Mouse (Mus musculus) kidney, embryonic 15.5 days (tissue): ENCODE measurements at regions not wholly inside any gene's neighbourhood (a gene's known extent, or its start where the extent isn't known, plus 50 kb on each side); places are given as distances from the start of the nearest gene placed in this dataset.
A peak's percentile ranks its signal among the peaks of the same experiment; 100 is the strongest.

Experiments
- ATAC-seq: fragments of 200-750 bp; cut with Nextera tagmentation; replicated peaks from 2 replicates; pipeline ENCODE4 v1.8.0; 2017; ENCODE audit warnings: moderate TSS enrichment; ENCODE audit not compliant: low FRiP score
- H3K27ac ChIP-seq: fragments of 300-500 bp; sonication (generic); 2 replicates; pipeline ENCODE4 v1.5.1; 2015; ENCODE audit warnings: mild to moderate bottlenecking, inconsistent platforms
- H3K27me3 ChIP-seq: fragments of 300-500 bp; sonication (generic); 2 replicates; pipeline ENCODE4 v1.6.1; 2015; ENCODE audit warnings: inconsistent platforms
- H3K36me3 ChIP-seq: fragments of 300-500 bp; sonication (generic); 2 replicates; pipeline ENCODE4 v1.6.1; 2015; ENCODE audit warnings: inconsistent platforms
- H3K4me1 ChIP-seq: fragments of 300-500 bp; sonication (generic); 2 replicates; pipeline ENCODE4 v1.6.1; 2015; ENCODE audit warnings: inconsistent platforms
- H3K4me2 ChIP-seq: fragments of 300-500 bp; sonication (generic); 2 replicates; pipeline ENCODE4 v1.6.1; 2015; ENCODE audit warnings: moderate library complexity, mild to moderate bottlenecking, inconsistent platforms
- H3K4me3 ChIP-seq: fragments of 300-500 bp; sonication (generic); replicated peaks from 2 replicates; pipeline ENCODE4 v1.5.1; 2015; ENCODE audit warnings: mild to moderate bottlenecking, inconsistent platforms
- H3K9ac ChIP-seq: fragments of 300-500 bp; sonication (generic); 2 replicates; pipeline ENCODE4 v1.6.1; 2015; ENCODE audit warnings: mild to moderate bottlenecking, inconsistent platforms
- H3K9me3 ChIP-seq: fragments of 300-500 bp; sonication (generic); replicated peaks from 2 replicates; pipeline ENCODE4 v1.6.1; 2016; ENCODE audit warnings: inconsistent platforms
- WGBS: fragments of 180-500 bp; shearing (Covaris S2); methylation state at CpG from one replicate; pipeline ENCODE4 v1.1.7; 2015; ENCODE audit warnings: mixed read lengths; 5-methylcytosine and 5-hydroxymethylcytosine counted together

DNA sequence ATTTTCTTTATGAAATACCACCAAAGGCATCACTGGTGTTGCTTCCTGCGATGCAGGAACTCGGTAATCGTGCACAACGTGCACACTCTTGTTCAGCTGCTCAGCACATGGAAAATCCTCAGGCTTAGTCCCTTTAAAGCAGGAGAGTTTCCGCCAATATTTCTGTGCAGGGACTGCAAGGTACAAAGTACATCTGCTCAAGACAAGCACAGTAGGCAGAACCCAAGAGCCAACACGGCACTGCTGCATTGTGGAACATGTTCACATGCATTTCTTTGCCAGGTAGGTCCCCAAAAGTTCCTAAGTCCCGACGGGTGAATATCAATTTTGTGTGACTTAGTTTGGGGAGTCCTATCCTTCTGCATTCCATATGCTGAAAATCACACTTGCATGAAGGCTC is 808.0 kb upstream of the Pou3f3 start:
- no peaks in the 10 kb centered on the region for H3K36me3 ChIP-seq
- ATAC-seq, result no peak
- H3K4me1 ChIP-seq, result peaks cover 15% of the 10 kb centered on the region
- H3K27ac ChIP-seq, result no peak overlapping the region
- no peaks in the 10 kb centered on the region for H3K9me3 ChIP-seq
- no peaks in the 10 kb centered on the region for H3K27me3 ChIP-seq
- H3K9ac ChIP-seq, result no peak overlapping the region
- 93% methylated on average over 8 of the region's 8 CpGs for WGBS
- H3K4me3 ChIP-seq, result no peak overlapping the region
- no peak overlapping the region for H3K4me2 ChIP-seq

DNA sequence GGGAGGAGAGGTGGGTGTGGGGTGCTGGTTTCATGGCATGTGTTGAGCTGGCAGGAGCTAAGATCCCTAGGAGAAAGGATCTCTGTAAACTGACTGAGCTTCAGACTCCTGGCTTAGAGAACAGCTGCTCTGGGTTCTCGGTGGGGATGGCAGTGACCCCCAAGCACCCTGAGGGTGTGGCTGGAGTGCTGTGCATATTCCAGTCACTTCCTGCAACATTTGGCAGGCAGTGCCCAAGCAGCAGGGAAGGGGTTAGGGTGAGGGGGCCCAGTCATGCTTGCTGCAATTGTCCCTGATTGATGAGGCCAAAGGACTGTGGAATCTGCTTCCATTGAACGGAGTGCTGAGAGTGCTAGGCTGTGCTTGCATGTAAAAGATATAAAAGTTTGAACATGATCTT is 807.4 kb upstream of the Pou3f3 start:
- Histone ChIP-seq H3K9ac (no peak overlapping the region), H3K4me3 (no peak overlapping the region), H3K27ac (no peak overlapping the region), H3K36me3 (no peaks in the 10 kb centered on the region), H3K4me2 (no peak overlapping the region), H3K9me3 (no peaks in the 10 kb centered on the region), H3K4me1 (peaks cover 16% of the 10 kb centered on the region), H3K27me3 (no peaks in the 10 kb centered on the region)
- ATAC-seq, result no peak
- WGBS, result 16% methylated on average over 2 of the region's 2 CpGs

DNA sequence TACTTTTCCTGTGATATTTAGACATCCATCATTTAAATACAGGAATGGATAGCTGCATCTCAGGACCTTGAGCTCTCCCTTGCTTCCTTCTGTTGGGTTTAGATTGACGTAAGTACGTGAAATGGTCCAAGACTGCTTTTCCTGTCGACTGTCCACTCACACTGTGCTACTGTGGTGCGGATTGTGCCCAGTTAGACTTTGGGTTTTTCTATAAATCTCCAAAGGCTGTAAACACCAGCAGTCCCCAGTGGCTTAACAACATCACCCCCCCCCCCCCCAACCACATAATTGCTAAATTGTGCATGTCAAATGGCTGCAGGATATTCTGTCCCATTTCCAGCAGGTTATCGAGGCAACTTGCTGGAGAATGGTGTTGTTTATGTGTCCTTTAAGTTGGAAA is 806.6 kb upstream of the Pou3f3 start:
- H3K4me3 ChIP-seq, result no peak overlapping the region
- no peak overlapping the region for H3K27ac ChIP-seq
- no peaks in the 10 kb centered on the region for H3K9me3 ChIP-seq
- ATAC-seq, result no peak
- H3K27me3 ChIP-seq, result no peaks in the 10 kb centered on the region
- peaks cover 16% of the 10 kb centered on the region for H3K4me1 ChIP-seq
- no peak overlapping the region for H3K4me2 ChIP-seq
- no peaks in the 10 kb centered on the region for H3K36me3 ChIP-seq
- 47% methylated on average over 5 of the region's 5 CpGs for WGBS
- no peak overlapping the region for H3K9ac ChIP-seq

DNA sequence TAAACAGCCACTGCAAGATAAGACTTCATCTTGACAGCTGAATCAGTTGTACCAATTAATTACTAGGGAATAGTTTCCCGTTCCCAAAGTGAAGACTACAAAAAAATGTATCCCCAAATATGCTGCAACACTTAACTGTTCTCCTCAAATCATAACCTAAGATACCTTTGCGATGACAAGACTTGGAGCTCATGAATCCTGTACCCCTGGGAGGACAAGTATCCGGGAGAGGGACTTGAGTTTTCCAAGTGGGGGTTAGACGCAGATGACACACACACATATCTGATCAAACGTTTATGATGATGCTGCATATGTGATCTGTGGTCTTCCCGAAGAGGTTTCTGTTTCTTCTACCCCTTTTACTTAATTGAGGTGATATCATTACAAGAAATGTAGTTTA is 805.6 kb upstream of the Pou3f3 start:
- Histone ChIP-seq H3K27ac (no peak overlapping the region), H3K9ac (no peak overlapping the region), H3K9me3 (no peaks in the 10 kb centered on the region), H3K27me3 (no peaks in the 10 kb centered on the region), H3K4me3 (no peak overlapping the region), H3K36me3 (no peaks in the 10 kb centered on the region), H3K4me2 (no peak overlapping the region), H3K4me1 (peaks cover 16% of the 10 kb centered on the region)
- no peak for ATAC-seq
- WGBS, result 76% methylated on average over 6 of the region's 6 CpGs

DNA sequence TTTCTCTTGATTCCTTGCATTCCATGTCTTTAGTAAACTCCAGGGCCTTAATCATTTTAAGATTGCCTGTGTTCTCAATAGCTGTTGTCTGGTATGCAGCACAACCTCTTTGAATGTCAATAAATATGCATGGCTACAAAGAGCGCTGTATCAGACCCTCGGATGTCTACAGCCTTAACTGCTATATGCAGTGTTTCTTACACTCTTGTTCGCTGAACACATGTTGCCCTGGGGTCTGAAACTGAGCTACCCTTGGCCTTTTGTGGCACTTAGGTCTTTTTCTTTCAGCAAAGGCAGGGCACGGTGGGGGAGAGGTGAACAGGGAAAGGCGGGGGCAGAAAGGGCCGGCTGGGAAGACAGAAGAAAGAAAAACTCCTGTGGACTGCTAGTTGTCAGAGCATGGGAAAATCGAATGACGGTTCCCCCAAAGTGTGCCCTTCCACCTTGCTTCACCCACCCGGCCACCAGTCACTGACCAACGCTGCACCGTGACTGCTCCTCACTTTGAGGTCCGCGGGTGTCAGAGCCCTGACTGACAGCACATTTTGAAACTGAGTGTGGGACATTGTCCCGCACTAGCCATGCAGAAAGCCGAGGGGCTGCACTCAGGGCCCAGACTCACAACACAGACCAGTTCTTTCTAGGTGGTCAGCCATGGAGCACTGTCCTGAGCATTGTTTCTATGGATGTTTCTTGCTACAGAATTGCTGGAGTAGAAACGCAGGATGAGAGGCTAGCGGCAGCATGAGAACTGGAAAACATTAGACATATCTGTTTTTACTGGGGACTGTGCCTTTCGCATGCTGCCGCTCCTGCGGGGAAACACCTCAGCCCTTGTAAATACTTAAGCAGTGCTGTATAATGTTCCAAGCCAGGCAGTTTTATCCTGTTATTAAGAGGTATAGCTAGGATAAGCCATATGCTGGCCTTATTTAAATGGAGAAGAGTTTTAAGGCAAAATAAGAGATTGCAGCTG is 804.6 kb upstream of the Pou3f3 start:
- ATAC-seq, result no peak
- H3K9me3 ChIP-seq, result no peaks in the 10 kb centered on the region
- 63% methylated on average over 20 of the region's 20 CpGs for WGBS

DNA sequence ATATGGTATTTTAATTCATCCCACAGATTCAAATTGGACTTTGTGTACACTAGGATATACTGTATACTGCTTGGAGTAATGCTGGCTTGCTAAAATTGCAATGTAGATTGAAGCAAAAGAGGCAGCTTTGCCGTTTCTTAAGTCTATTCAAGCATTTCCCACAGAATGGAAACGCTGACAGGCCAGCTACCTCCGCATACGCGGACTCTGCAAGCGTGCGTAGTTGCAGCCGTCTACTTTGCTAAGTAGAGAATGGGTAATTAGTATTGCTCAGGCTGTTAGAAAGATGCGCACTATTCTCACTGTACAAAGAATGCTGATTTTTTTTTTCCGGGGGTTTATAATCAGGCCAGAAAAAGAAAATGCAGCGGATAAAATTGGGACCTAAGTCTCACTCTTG is 803.8 kb upstream of the Pou3f3 start:
- H3K4me3 ChIP-seq, result no peak overlapping the region
- H3K9me3 ChIP-seq, result no peaks in the 10 kb centered on the region
- no peak overlapping the region for H3K4me2 ChIP-seq
- H3K27ac ChIP-seq, result no peak overlapping the region
- H3K36me3 ChIP-seq, result no peaks in the 10 kb centered on the region
- H3K9ac ChIP-seq, result no peak overlapping the region
- H3K27me3 ChIP-seq, result no peaks in the 10 kb centered on the region
- no peak for ATAC-seq
- 90% methylated on average over 11 of the region's 11 CpGs for WGBS
- H3K4me1 ChIP-seq, result peaks cover 16% of the 10 kb centered on the region

More for the DNA sequence above, 804.6 kb upstream of the Pou3f3 start:
- no peaks in the 10 kb centered on the region for H3K36me3 ChIP-seq
- peaks cover 16% of the 10 kb centered on the region for H3K4me1 ChIP-seq
- no peak overlapping the region for H3K4me3 ChIP-seq
- H3K27me3 ChIP-seq, result no peaks in the 10 kb centered on the region
- H3K4me2 ChIP-seq, result 0 out of 2 replicates have a peak overlapping the region, but pooled peaks have one; percentile 14
- H3K27ac ChIP-seq, result no peak overlapping the region
- H3K9ac ChIP-seq, result no peak overlapping the region

DNA sequence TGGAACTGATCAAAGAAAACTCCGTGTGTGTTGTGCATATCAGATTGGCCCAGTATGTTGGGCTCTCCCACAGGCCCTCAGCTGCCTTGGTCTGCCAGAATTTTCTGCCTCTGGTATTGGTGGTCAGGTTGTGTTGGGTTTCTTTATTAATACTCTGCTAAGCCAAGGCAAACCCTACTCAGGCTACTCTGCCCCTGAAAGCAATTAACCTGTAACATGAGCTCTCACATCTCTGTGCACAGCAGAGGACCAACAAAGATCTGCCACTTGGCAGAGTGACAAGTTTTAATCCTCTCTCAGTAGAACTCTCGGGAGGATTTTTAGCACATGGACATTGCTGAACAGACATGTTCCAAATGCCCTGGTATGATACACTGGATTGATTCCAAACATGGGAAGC is 803.2 kb upstream of the Pou3f3 start:
- Histone ChIP-seq H3K27ac (no peak overlapping the region), H3K36me3 (no peaks in the 10 kb centered on the region), H3K9me3 (no peaks in the 10 kb centered on the region), H3K4me1 (peaks cover 16% of the 10 kb centered on the region), H3K4me3 (no peak overlapping the region), H3K9ac (no peak overlapping the region), H3K4me2 (no peak overlapping the region), H3K27me3 (no peaks in the 10 kb centered on the region)
- 20% methylated on average over 2 of the region's 2 CpGs for WGBS
- peak; percentile 80 for ATAC-seq

DNA sequence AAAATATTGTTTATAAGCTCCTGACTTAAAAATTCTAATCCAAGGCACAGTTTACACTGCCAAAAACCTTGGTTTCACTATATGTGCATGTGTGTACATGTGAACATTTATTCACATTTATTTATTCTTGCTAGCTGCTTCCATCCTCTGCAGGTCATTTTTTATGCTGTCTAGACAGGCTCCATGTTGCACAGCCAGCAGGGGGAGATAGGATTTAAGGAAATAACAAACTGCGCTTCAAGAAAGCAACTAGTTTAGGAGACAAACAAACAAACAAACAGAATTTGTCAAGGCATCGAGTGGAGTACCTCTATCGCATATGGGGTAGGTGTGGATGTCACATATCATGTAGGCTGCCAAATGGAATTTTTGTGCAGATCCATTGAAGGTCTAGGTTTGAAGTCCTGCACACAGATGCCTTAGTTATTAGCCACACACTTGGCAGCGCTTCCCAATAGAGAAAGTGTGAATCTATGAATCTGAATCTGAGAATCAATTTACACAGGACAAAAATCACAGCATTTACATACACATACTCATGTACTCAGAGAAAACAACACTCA is 797.7 kb upstream of the Pou3f3 start:
- ATAC-seq, result no peak
- Histone ChIP-seq H3K27me3 (no peaks in the 10 kb centered on the region), H3K9me3 (no peaks in the 10 kb centered on the region), H3K4me2 (no peak overlapping the region; the same call in 1 of the 2 replicates), H3K27ac (no peak overlapping the region), H3K36me3 (no peaks in the 10 kb centered on the region), H3K9ac (no peak overlapping the region), H3K4me3 (no peak overlapping the region), H3K4me1 (no peaks in the 10 kb centered on the region)
- WGBS, result 78% methylated on average over 4 of the region's 4 CpGs

DNA sequence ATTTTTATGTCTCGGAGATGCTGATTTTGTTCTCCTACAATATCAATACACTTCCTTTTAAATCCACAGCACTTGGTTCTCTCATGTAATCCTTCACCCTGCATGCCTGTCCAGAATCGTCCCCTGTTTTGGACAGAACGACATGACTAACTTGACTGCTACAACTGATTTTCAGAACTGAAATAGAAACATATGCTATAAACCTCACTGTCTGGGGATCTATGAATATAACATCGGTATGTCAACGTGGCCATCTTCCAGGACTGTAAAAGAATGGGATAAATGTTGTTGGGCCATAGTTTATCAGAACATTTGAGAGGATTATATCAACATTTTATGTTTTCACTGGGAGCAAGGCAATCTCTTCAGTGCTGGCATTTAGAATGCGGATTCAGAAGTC is 795.2 kb upstream of the Pou3f3 start:
- ATAC-seq, result no peak
- Histone ChIP-seq H3K36me3 (no peaks in the 10 kb centered on the region), H3K9ac (no peak overlapping the region), H3K4me2 (no peak overlapping the region), H3K4me1 (no peaks in the 10 kb centered on the region), H3K27ac (no peak overlapping the region), H3K27me3 (no peaks in the 10 kb centered on the region), H3K9me3 (no peaks in the 10 kb centered on the region), H3K4me3 (no peak overlapping the region)
- 80% methylated on average over 6 of the region's 6 CpGs for WGBS

DNA sequence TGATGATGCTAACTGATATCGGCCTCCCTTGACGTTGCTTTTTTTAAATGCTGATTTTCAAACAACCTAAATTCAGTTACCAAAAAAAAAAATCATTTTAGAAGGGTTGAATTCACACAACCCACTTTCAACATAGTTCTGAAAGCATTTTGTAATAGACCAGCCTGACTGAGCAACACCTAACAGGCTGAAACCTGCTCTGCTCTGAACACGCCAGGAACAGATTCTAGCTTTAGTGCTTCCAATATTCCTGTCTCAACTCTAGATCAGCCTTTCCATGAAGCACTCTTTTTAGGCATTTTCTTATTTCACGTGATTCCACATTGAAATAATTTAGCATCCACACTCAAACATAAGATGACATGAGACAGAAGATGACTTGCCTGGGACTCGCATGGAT is 789.6 kb upstream of the Pou3f3 start:
- no peaks in the 10 kb centered on the region for H3K36me3 ChIP-seq
- no peak overlapping the region for H3K4me3 ChIP-seq
- H3K27me3 ChIP-seq, result no peaks in the 10 kb centered on the region
- H3K4me2 ChIP-seq, result no peak overlapping the region
- ATAC-seq, result no peak
- no peaks in the 10 kb centered on the region for H3K4me1 ChIP-seq
- H3K9me3 ChIP-seq, result no peaks in the 10 kb centered on the region
- no peak overlapping the region for H3K27ac ChIP-seq
- H3K9ac ChIP-seq, result no peak overlapping the region
- 81% methylated on average over 5 of the region's 5 CpGs for WGBS

DNA sequence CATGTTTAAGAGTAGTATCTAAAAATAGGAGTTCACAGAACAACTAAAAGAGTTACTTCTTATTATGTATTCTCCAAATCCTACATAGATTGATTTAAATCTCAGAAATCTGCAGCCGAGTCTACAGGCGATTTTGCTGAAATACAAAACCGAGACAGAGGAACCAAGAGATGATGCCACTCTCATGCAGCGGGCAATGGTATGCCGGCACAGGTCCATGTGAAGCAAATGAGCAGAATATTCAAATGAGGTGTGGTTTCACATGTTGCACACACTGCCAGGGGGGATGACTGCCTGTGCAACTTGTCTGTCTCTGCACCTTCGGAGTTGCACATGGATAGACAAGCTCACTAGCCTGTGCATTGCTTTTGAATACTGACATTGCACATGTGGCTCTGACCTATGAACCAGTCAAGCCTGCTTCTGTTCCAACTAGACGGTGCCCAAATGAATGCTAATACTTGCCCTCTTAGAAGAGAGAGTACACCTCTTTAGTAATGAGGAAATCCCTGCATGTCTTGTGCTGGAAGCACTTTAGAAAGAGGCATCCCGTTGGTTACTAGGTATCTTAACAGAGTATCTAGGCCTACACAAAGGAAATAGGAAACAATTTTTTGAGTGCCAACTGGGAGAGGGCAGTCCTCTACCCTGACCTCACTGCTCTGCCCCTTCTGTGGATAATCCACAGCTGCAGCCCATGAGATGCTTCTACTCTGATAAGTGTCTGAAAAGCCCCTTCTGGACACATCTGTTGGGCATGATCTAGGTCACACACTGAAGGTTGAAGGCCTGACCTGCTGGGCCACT is 787.4 kb upstream of the Pou3f3 start:
- whole genome bisulfite sequencing, result 90% methylated on average over 8 of the region's 8 CpGs

DNA sequence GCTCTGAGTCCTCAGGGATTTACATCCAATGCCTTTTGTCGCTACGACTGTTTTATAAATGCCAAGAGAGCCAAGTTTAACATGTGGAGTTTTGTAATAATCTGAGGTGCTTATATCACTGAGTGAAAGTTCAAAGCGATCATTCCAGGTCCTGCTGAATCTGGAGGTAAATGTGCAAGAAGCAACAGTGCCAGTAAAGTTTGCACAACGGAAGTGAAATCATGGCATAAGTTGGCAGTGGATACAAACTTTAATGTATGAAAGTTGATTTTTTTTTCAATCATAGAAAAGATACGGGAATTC is 786.8 kb upstream of the Pou3f3 start:
- Histone ChIP-seq H3K4me1 (no peaks in the 10 kb centered on the region), H3K27me3 (no peaks in the 10 kb centered on the region), H3K36me3 (no peaks in the 10 kb centered on the region), H3K9ac (no peak overlapping the region), H3K4me3 (no peak overlapping the region), H3K27ac (no peak overlapping the region), H3K9me3 (no peaks in the 10 kb centered on the region), H3K4me2 (no peak overlapping the region)
- ATAC-seq, result no peak
- 91% methylated on average over 5 of the region's 5 CpGs for WGBS

More for the DNA sequence above, 787.4 kb upstream of the Pou3f3 start:
- no peak for ATAC-seq
- H3K27me3 ChIP-seq, result no peaks in the 10 kb centered on the region
- H3K27ac ChIP-seq, result no peak overlapping the region
- H3K9me3 ChIP-seq, result no peaks in the 10 kb centered on the region
- no peak overlapping the region for H3K4me3 ChIP-seq
- H3K9ac ChIP-seq, result no peak overlapping the region
- no peaks in the 10 kb centered on the region for H3K4me1 ChIP-seq
- H3K4me2 ChIP-seq, result no peak overlapping the region
- H3K36me3 ChIP-seq, result no peaks in the 10 kb centered on the region
